Mouse (Mus musculus): ENCODE data around the gene Cenpi. TPM values are rescaled to one million over a fixed set of nuclear protein-coding genes. Genes with fewer than 3 reads are reported as not detected.
A peak's percentile ranks its signal among the peaks of the same experiment; 100 is the strongest.

The Cenpi gene
- polyA plus RNA-seq, 1 experiment = 3.1 TPM

GRCm38 (mm10) chrX:134404584-134404955, 96.7 kb downstream of the Cenpi start:
- no peak overlapping the region for H3K27ac ChIP-seq (ENCODE audit: control insufficient read depth, insufficient read depth, low read depth, low read length)
- H3K4me3 ChIP-seq (ENCODE audit: control insufficient read depth, low read depth, low read length) = peak overlapping the region; percentile 36

DNA sequence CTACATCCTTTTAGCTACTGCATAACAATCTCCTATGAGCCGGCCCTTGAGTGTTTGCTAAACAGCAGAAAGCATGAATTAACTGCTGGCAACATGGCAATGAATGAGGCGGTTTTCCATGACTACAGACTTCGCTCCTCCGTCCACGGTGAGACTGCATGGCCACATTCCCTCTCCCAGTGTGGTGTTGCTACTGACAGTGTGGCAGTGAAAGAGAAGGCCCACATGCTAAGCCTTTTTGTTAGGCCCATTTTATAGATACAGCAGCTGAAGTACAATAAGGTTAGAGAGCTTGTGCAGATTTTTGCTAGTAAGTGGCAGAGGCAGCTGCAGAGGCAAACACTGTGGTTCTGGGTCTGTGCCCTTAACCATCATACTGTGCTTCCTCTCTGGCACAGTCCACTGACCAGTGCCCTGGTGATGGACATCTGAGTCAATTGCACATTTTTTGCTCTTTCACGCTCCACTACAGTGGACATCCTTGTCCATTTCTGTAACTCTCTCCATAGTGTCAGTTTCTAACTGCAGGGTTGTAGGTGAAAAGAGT, 101.5 kb downstream of the Cenpi start:
- H3K4me1 ChIP-seq (ENCODE audit: control insufficient read depth, insufficient read depth, low read length) = no peaks in the 10 kb centered on the region
- H3K27me3 ChIP-seq (ENCODE audit: control insufficient read depth, insufficient read depth, low read length) = no peaks in the 10 kb centered on the region
- no peaks in the 10 kb centered on the region for H3K36me3 ChIP-seq (ENCODE audit: control insufficient read depth, insufficient read depth, low read length)
- no peak for TF ChIP-seq POLR2A (IDR thresholded peaks at IDR 0.05; ENCODE audit: control insufficient read depth, low read depth, low read length)
- TF ChIP-seq CTCF (IDR thresholded peaks at IDR 0.05; ENCODE audit: control insufficient read depth, insufficient read depth, insufficient replicate concordance, low read depth, low read length) = no peak
- no peak overlapping the region for H3K27ac ChIP-seq (ENCODE audit: control insufficient read depth, insufficient read depth, low read depth, low read length)
- H3K4me3 ChIP-seq (ENCODE audit: control insufficient read depth, low read depth, low read length) = no peak overlapping the region

More at GRCm38 (mm10) chrX:134404584-134404955, 96.7 kb downstream of the Cenpi start:
- TF ChIP-seq CTCF (IDR thresholded peaks at IDR 0.05; ENCODE audit: control insufficient read depth, insufficient read depth, insufficient replicate concordance, low read depth, low read length) = no peak
- no peak for TF ChIP-seq POLR2A (IDR thresholded peaks at IDR 0.05; ENCODE audit: control insufficient read depth, low read depth, low read length)
- Histone ChIP-seq H3K4me1 (ENCODE audit: control insufficient read depth, insufficient read depth, low read length) (no peaks in the 10 kb centered on the region), H3K36me3 (ENCODE audit: control insufficient read depth, insufficient read depth, low read length) (no peaks in the 10 kb centered on the region), H3K27me3 (ENCODE audit: control insufficient read depth, insufficient read depth, low read length) (no peaks in the 10 kb centered on the region)

DNA sequence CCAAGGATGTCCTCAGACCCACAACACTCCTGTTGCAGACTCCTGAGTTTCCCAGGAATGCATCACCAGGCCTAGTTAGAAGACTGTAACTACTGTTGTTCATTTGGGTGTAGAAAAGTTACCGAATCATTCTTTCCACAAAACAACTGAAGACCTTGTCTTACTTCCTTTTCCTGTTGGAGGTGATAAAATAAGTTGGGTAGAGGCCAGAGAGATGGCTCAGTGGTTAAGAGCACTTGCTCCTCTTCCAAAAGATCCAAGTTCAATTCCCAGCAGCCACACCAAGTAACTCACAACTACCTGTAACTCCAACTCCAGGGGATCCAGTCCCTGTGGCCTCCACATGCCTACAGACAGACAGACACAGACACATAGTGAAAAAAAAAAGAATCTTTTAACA, 104.2 kb downstream of the Cenpi start:
- Histone ChIP-seq H3K27me3 (ENCODE audit: control insufficient read depth, insufficient read depth, low read length) (no peaks in the 10 kb centered on the region), H3K36me3 (ENCODE audit: control insufficient read depth, insufficient read depth, low read length) (no peaks in the 10 kb centered on the region), H3K4me3 (ENCODE audit: control insufficient read depth, low read depth, low read length) (no peak overlapping the region), H3K4me1 (ENCODE audit: control insufficient read depth, insufficient read depth, low read length) (no peaks in the 10 kb centered on the region), H3K27ac (ENCODE audit: control insufficient read depth, insufficient read depth, low read depth, low read length) (no peak overlapping the region)
- no peak for TF ChIP-seq POLR2A (IDR thresholded peaks at IDR 0.05; ENCODE audit: control insufficient read depth, low read depth, low read length)
- no peak for TF ChIP-seq CTCF (IDR thresholded peaks at IDR 0.05; ENCODE audit: control insufficient read depth, insufficient read depth, insufficient replicate concordance, low read depth, low read length)

Other genes with a start within 250 kb of the Cenpi start
- 48.5 and 49.4 TPM in 2 replicates for gene Cstf2, start 248.9 kb upstream of the Cenpi start, polyA plus RNA-seq (2012; rRNA removed)
- gene Xkrx, start 146.0 kb upstream of the Cenpi start, polyA plus RNA-seq (2012; rRNA removed) = 0.36 and 0.47 TPM in 2 replicates
- gene Arl13a, start 120.6 kb upstream of the Cenpi start, polyA plus RNA-seq (2012; rRNA removed) = 10.8 and 14.0 TPM in 2 replicates
- gene Nox1, start 86.1 kb upstream of the Cenpi start, polyA plus RNA-seq (2012; rRNA removed) = not detected in 2 replicates
- gene Trmt2b, start 31.1 kb upstream of the Cenpi start, polyA plus RNA-seq (2012; rRNA removed) = 1.7 and 2.4 TPM in 2 replicates
- 7.0 and 13.6 TPM in 2 replicates for gene Tmem35a, start 12.9 kb upstream of the Cenpi start, polyA plus RNA-seq (2012; rRNA removed)
- gene Drp2, start 96.5 kb downstream of the Cenpi start, polyA plus RNA-seq (2012; rRNA removed) = 2.2 and 2.9 TPM in 2 replicates
- gene Taf7l, start 168.4 kb downstream of the Cenpi start, polyA plus RNA-seq (2012; rRNA removed) = 9.6 and 11.8 TPM in 2 replicates
- 0.57 and 0.64 TPM in 2 replicates for gene Timm8a1, start 233.8 kb downstream of the Cenpi start, polyA plus RNA-seq (2012; rRNA removed)